ENCODE assay signal across 26 mouse cellular contexts in genomic region chr4:135902606-135903242, GRCm38 (mm10). TPM values are rescaled to one million over a fixed set of nuclear protein-coding genes. Genes with fewer than 3 reads are reported as not detected.
"Had no signal": no experiment of that assay in that cellular context is flagged by ENCODE, and none has a peak within 500 bp of the region (broad histone marks: within the 10 kb centered on the region; RNA-seq: fewer than 3 reads in every experiment).

No protein-coding gene starts in this region.

- H3K36me3 ChIP-seq: heart, embryonic 13.5 days; heart, embryonic 15.5 days; hindbrain, embryonic 13.5 days; kidney, embryonic 15.5 days; limb, embryonic 10.5 days; limb, embryonic 12.5 days had no signal

- ATAC-seq: hindbrain, embryonic 16.5 days; intestine, embryonic 16.5 days had no signal

- H3K9me3 ChIP-seq: heart, embryonic 15.5 days; hindbrain, embryonic 13.5 days; kidney, embryonic 15.5 days; limb, embryonic 10.5 days; limb, embryonic 12.5 days had no signal

- DNase-seq: gastrocnemius, adult 2 months; gastrocnemius, postnatal 10 days; gastrocnemius, postnatal 25 days; heart, adult 11 months; heart, adult 2 months; heart, postnatal 14 days; heart, postnatal 36 days; kidney, adult 11 months; kidney, adult 2 months; kidney, adult 9 months; kidney, postnatal 14 days; kidney, postnatal 36 days; layer of hippocampus, adult 9-11 months; layer of hippocampus, postnatal 36 days; liver had no signal

- H3K4me1 ChIP-seq: hindbrain, embryonic 13.5 days; kidney, embryonic 15.5 days; limb, embryonic 12.5 days had no signal

- H3K4me3 ChIP-seq: gastrocnemius, adult 2 months; heart, adult 2 months; heart, embryonic 13.5 days; heart, embryonic 15.5 days; hindbrain, embryonic 13.5 days; kidney, embryonic 15.5 days; limb, embryonic 10.5 days; limb, embryonic 12.5 days had no signal

- H3K9ac ChIP-seq: heart, embryonic 13.5 days; heart, embryonic 15.5 days; hindbrain, embryonic 13.5 days; kidney, embryonic 15.5 days; limb, embryonic 12.5 days had no signal

- H3K27me3 ChIP-seq: heart, embryonic 13.5 days; heart, embryonic 15.5 days; hindbrain, embryonic 13.5 days; kidney, embryonic 15.5 days; limb, embryonic 12.5 days had no signal

- H3K4me2 ChIP-seq: heart, embryonic 11.5 days; heart, embryonic 13.5 days; heart, embryonic 15.5 days; hindbrain, embryonic 13.5 days; kidney, embryonic 15.5 days; limb, embryonic 12.5 days had no signal

- H3K27ac ChIP-seq: gastrocnemius, adult 2 months; heart, adult 2 months; heart, embryonic 13.5 days; heart, embryonic 15.5 days; hindbrain, embryonic 13.5 days; kidney, embryonic 15.5 days; kidney, postnatal 0 days; limb, embryonic 10.5 days; limb, embryonic 12.5 days had no signal

RNA-seq across cellular contexts. Expression of gene Cnr2, which starts 7.5 kb away (rescaled TPM):
- total RNA-seq: left cerebral cortex, adult 18-20 months had no signal
